Mouse (Mus musculus) heart, postnatal 4 days (tissue): ENCODE data around the gene Actl7b. TPM values are rescaled to one million over a fixed set of nuclear protein-coding genes. Genes with fewer than 3 reads are reported as not detected.

Experiments used
- DNase-seq: peaks from one replicate; pipeline ENCODE4 v3.0.0; 2021
- total RNA-seq, 2 experiments: library from RNA; stranded (reverse); gene quantifications; 2 replicates each; pipeline ENCODE4 v1.2.3; 2021

Gene Actl7b
- total RNA-seq, 2 experiments from 2014 or later = not detected

DNA sequence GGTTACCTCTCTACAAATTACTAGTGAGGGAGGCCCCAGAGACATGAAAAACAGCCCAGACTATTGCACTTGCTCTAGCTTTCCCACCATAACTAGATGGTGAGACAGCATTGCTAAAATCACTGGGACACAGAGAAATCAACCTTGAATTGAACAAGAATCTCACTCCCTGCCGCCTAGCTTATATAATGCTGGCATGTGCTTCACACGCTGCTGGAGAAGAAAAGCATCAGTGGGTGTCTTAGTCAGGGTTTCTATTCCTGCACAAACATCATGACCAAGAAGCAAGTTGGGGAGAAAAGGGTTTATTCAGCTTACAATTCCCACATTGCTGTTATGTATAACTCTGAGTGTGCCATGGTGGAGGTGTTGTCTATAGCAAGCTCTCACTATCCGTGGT is 28.1 kb downstream of the Actl7b start:
- DNase-seq = no peak

DNA sequence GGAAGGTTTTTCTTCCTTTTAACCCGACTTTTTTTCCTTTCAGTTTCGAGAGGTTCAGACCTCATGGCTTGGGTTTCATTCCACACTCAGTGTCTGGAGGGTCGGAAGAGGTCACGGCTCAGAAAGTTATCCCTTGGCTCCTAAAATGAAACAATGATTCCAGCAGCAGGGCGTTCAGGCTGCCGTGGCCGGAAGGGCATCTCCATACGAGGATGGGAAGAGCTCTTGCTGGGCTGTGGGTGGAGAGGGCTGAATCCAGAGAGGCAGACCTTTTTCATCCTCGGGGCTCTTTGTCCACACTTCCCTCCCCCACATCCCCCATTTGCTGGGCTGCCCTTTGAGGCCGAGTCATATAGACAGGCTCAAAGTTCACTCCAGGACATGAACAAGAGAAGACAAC is 39.0 kb downstream of the Actl7b start:
- DNase-seq = no peak

DNA sequence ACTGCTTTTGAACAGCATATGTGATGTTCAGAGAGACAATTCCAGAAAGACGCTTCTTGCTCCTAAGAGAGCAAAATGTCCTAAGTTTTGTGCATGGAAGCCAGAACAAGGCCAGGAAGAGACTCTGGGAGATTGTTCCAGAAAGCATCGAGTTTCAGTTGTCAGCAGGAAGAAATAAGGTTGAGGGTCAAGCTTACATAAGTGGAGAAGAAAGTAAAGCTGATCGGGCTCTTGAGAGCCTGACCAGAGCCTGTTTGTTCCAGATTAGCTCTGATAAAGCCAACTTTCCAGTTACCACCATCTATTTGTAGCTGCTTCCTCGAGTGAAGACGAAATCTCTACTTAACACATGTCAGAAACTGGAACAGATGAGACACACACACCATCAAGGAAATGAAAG is 42.6 kb downstream of the Actl7b start:
- no peak for DNase-seq

DNA sequence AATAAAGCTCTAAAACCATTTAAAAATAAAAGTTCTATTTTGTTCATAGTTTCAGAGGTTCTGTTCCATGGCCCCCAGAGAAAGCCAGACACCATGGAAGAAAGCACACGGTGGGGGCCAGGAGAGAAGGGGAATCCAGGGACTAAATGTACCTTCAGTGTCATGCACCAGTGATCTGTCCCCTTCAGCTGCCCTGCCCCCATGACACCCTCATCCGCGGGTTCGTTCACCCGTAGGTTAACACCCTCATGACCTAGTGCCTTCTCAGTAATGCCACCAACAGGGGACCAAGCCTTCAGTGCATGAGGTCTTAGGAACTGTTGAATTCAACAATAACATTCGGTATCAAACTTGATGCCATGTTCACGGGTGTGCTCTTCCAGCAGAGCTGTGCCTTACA is 44.8 kb downstream of the Actl7b start:
- no peak for DNase-seq

Other genes starting within 250 kb of the Actl7b start
- not detected for gene Gm26657, start 1.4 kb downstream of the Actl7b start, total RNA-seq
- gene Actl7a, start 2.0 kb upstream of the Actl7b start, total RNA-seq = not detected
- gene Elp1, start 60.9 kb upstream of the Actl7b start, total RNA-seq = 10 to 100 TPM; 31.1 to 33.2 TPM
- 1 to 10 TPM; 5.3 to 5.6 TPM for gene Fam206a, start 60.9 kb upstream of the Actl7b start, total RNA-seq
- 10 to 100 TPM; 34.0 to 35.7 TPM for gene Ctnnal1, start 123.7 kb upstream of the Actl7b start, total RNA-seq
- 10 to 100 TPM; 68.3 to 71.7 TPM for gene Tmem245, start 206.0 kb upstream of the Actl7b start, total RNA-seq
- gene Frrs1l, start 248.9 kb upstream of the Actl7b start, total RNA-seq = under 1 TPM; 0.07 to 0.16 TPM